Mouse (Mus musculus): ENCODE measurements around the gene Frem2. TPM values are rescaled to one million over a fixed set of nuclear protein-coding genes. Genes with fewer than 3 reads are reported as not detected.

The Frem2 gene
- polyA plus RNA-seq, 1 experiment from 2014 or later, result 3.6 TPM

DNA sequence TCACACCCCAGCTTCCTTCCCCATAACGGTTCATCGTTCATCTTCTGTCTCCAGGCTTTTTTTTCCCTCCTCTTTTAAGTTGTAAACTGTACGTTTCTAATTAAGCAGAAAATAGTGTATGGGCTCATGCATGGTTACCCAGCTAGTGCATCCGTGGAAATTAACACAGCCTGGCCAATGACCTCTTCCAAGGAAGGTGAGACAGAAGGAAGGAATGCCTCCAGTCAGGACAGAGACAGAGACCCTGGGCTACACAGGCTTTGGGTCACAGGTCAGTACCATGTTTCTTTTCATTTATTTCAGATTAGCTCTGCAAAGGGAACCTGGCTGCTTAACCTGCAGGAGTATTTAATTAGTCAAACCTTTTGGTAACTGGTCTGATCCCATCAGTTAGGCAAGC is 57.0 kb downstream of the Frem2 start:
- no peak for ATAC-seq (replicated peaks; ENCODE audit: low FRiP score)
- WGBS, result 41% methylated on average over 4 of the region's 4 CpGs

DNA sequence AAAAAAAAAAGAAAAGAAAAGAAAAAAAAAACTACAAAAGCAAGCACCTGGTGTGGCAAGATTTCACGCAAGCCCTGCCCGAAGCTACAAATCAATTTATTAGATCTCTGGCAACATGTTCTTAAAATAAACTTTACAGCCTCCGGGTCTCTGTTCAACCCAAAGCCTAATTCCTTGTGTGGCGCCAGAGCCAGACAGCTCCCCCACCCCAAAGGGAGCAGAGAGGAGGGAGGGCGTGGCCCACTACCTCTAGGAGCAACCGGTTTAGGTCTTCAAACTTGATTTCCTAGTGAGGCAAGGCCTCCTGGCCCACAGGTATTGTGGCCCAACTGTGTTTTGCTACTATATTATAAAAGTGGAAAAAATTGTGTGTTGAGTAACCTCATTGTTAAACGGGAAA is 57.8 kb downstream of the Frem2 start:
- ATAC-seq (replicated peaks; ENCODE audit: low FRiP score) (no peak), DNase-seq (ENCODE audit: low spot score) (no peak)
- H3K9ac ChIP-seq (ENCODE audit: low read depth, low read length), result no peak overlapping the region
- no peak overlapping the region for H3K4me2 ChIP-seq
- no peaks in the 10 kb centered on the region for H3K36me3 ChIP-seq (ENCODE audit: control insufficient read depth, insufficient read depth, low read length)
- H3K27me3 ChIP-seq (replicated peaks; ENCODE audit: control insufficient read depth, insufficient read depth, low read length), result no peaks in the 10 kb centered on the region
- no peaks in the 10 kb centered on the region for H3K9me3 ChIP-seq (ENCODE audit: control insufficient read depth, low read length)
- H3K27ac ChIP-seq (ENCODE audit: low read depth, low read length), result no peak overlapping the region
- 0 out of 2 replicates have a peak, but pooled peaks cover 3% of the 10 kb centered on the region for H3K4me1 ChIP-seq (replicated peaks; ENCODE audit: control insufficient read depth, insufficient read depth, low read length)
- WGBS, result 40% methylated on average over 7 of the region's 7 CpGs
- no peak overlapping the region for H3K4me3 ChIP-seq (ENCODE audit: low read depth, low read length)

More for the DNA sequence above, 57.0 kb downstream of the Frem2 start:
- Histone ChIP-seq H3K36me3 (ENCODE audit: control insufficient read depth, insufficient read depth, low read length) (no peaks in the 10 kb centered on the region), H3K27ac (ENCODE audit: low read depth, low read length) (no peak overlapping the region), H3K9ac (ENCODE audit: low read depth, low read length) (no peak overlapping the region), H3K4me3 (ENCODE audit: low read depth, low read length) (no peak overlapping the region), H3K27me3 (replicated peaks; ENCODE audit: control insufficient read depth, insufficient read depth, low read length) (no peaks in the 10 kb centered on the region), H3K4me2 (no peak overlapping the region), H3K9me3 (ENCODE audit: control insufficient read depth, low read length) (no peaks in the 10 kb centered on the region), H3K4me1 (replicated peaks; ENCODE audit: control insufficient read depth, insufficient read depth, low read length) (0 out of 2 replicates have a peak, but pooled peaks cover 3% of the 10 kb centered on the region)
- no peak for DNase-seq (ENCODE audit: low spot score)

DNA sequence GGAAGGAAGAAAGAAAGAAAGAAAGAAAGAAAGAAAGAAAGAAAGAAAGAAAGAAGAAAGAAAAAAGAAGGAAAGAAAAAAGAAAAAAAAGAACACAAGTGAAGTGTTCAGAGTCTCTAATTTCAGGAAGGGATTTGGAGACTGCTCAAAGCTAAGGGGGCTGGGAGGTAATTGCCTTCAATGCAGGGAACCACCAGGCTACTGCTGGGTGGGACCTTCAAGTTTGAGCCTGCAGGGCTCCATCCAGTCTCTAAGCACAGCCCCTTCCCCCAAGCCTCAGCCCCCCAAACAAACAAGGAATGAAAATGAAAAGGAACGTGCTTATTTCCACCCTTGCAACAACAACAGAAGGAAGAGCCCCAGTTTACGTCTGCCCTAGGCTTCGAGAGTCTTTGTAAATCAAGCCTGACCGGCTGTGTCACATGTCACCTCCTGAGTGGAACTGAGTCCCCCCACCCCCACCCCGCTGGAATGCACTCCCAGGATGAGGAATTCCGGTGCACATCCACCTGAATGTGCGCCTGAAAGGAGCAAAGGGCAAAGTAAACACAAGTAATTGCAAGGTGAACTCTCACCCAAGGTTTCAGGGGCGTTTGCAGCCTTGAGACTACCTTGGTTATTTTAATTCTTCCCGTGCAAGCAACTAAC is 58.9 kb downstream of the Frem2 start:
- H3K4me3 ChIP-seq (ENCODE audit: low read depth, low read length), result no peak overlapping the region
- H3K9me3 ChIP-seq (ENCODE audit: control insufficient read depth, low read length), result no peaks in the 10 kb centered on the region
- no peak overlapping the region for H3K9ac ChIP-seq (ENCODE audit: low read depth, low read length)
- no peak overlapping the region for H3K4me2 ChIP-seq
- no peak overlapping the region for H3K27ac ChIP-seq (ENCODE audit: low read depth, low read length)
- 0 out of 2 replicates have a peak, but pooled peaks cover 3% of the 10 kb centered on the region for H3K4me1 ChIP-seq (replicated peaks; ENCODE audit: control insufficient read depth, insufficient read depth, low read length)
- no peak for ATAC-seq (replicated peaks; ENCODE audit: low FRiP score)
- 20% methylated on average over 9 of the region's 9 CpGs for WGBS
- no peak for DNase-seq (ENCODE audit: low spot score)
- no peaks in the 10 kb centered on the region for H3K27me3 ChIP-seq (replicated peaks; ENCODE audit: control insufficient read depth, insufficient read depth, low read length)
- no peaks in the 10 kb centered on the region for H3K36me3 ChIP-seq (ENCODE audit: control insufficient read depth, insufficient read depth, low read length)

DNA sequence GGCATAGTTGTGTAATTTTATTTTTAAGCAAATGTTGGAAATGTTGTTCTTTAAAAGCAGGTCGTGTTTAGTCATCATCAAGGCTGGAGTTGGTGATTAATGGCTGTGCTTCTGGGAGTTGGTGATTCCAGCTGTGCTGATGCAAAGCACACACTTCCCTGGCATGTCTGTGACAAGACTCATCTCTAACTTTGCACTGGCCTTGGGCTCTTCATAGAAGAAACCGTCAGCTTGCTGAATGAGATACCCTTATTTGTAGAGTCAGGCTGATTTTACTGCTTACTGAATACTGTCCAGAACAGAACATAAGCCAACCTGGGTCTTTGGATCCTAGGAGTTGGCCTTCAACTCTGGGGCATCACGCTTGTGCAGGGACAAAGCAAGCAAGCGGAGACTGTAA is 62.7 kb downstream of the Frem2 start:
- Histone ChIP-seq H3K36me3 (ENCODE audit: control insufficient read depth, insufficient read depth, low read length) (no peaks in the 10 kb centered on the region), H3K4me1 (replicated peaks; ENCODE audit: control insufficient read depth, insufficient read depth, low read length) (0 out of 2 replicates have a peak, but pooled peaks cover 3% of the 10 kb centered on the region), H3K4me3 (ENCODE audit: low read depth, low read length) (no peak overlapping the region), H3K27me3 (replicated peaks; ENCODE audit: control insufficient read depth, insufficient read depth, low read length) (no peaks in the 10 kb centered on the region), H3K4me2 (no peak overlapping the region), H3K9me3 (ENCODE audit: control insufficient read depth, low read length) (no peaks in the 10 kb centered on the region), H3K9ac (ENCODE audit: low read depth, low read length) (no peak overlapping the region), H3K27ac (ENCODE audit: low read depth, low read length) (no peak overlapping the region)
- DNase-seq (ENCODE audit: low spot score) (no peak), ATAC-seq (replicated peaks; ENCODE audit: low FRiP score) (no peak)
- 67% methylated on average over 4 of the region's 4 CpGs for WGBS

DNA sequence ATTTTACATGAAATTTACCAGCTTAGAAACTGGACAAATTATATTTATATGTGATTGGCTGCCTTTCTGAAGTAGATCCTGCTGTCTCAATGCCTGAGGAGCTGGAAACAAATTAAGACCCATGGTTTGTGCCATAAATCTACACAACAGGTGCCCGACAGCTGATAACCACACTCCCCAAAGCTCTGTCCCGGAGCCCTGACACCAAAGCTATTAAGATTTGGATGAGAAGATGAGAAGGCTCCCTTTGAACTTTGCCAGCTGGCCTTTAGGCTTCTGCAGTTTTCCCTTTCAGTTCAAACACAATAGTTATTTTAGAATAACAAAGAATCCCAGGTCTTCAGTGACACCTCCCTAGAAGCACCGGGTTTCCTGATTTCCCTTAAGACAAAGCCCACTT is 63.4 kb downstream of the Frem2 start:
- Histone ChIP-seq H3K4me1 (replicated peaks; ENCODE audit: control insufficient read depth, insufficient read depth, low read length) (0 out of 2 replicates have a peak, but pooled peaks cover 3% of the 10 kb centered on the region), H3K9me3 (ENCODE audit: control insufficient read depth, low read length) (no peaks in the 10 kb centered on the region), H3K4me3 (ENCODE audit: low read depth, low read length) (no peak overlapping the region), H3K27me3 (replicated peaks; ENCODE audit: control insufficient read depth, insufficient read depth, low read length) (no peaks in the 10 kb centered on the region), H3K4me2 (no peak overlapping the region), H3K27ac (ENCODE audit: low read depth, low read length) (no peak overlapping the region), H3K9ac (ENCODE audit: low read depth, low read length) (no peak overlapping the region), H3K36me3 (ENCODE audit: control insufficient read depth, insufficient read depth, low read length) (no peaks in the 10 kb centered on the region)
- no peak for ATAC-seq (replicated peaks; ENCODE audit: low FRiP score)
- WGBS, result 44% methylated on average over 3 of the region's 3 CpGs
- DNase-seq (ENCODE audit: low spot score), result no peak

DNA sequence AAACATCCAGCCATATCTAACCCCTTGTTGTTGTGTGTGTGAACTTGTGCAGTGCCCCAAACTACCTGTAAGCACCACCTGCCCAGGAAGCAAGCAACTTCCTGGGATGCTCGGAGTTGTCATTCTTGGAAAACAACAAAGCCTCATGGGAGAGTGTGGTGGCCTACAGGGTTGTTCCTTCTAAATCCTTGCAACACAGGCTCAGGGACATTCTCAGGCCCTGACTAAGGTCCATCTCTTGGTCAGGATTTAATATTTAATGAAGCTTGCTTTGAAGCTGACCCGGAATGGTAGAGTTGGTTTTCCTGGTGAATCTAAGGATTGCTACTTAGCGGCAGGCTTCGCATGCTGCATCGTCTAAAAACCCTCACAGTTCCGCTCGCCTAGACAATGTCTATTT is 65.1 kb downstream of the Frem2 start:
- Histone ChIP-seq H3K27me3 (replicated peaks; ENCODE audit: control insufficient read depth, insufficient read depth, low read length) (no peaks in the 10 kb centered on the region), H3K4me1 (replicated peaks; ENCODE audit: control insufficient read depth, insufficient read depth, low read length) (no peaks in the 10 kb centered on the region), H3K4me3 (ENCODE audit: low read depth, low read length) (no peak overlapping the region), H3K4me2 (no peak overlapping the region), H3K9me3 (ENCODE audit: control insufficient read depth, low read length) (no peaks in the 10 kb centered on the region), H3K27ac (ENCODE audit: low read depth, low read length) (no peak overlapping the region), H3K9ac (ENCODE audit: low read depth, low read length) (no peak overlapping the region), H3K36me3 (ENCODE audit: control insufficient read depth, insufficient read depth, low read length) (no peaks in the 10 kb centered on the region)
- no peak for DNase-seq (ENCODE audit: low spot score)
- ATAC-seq (replicated peaks; ENCODE audit: low FRiP score), result no peak
- 91% methylated on average over 7 of the region's 7 CpGs for WGBS

DNA sequence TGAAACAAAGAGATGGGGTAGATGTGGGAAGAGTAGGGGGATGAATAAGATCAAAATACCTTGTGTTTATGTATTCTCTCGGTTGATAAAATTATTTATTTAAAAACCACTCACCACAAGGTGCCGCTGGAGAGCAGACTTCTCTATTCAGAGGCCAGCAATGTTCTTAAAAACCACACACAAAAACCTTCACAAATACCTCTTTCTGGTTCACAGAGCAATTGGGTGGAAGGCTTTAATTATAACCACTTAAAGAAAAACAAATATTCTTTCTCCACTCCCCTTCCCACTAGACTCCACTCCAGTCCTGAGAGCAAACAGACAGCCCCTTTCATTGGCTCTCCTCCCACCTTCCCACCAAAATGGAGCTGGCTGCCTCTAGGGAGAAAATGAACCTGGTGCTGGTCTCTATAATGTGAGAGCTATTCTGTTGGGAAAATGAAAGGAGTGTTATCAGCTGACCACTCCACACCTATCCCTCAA is 67.0 kb downstream of the Frem2 start:
- no peak for DNase-seq (ENCODE audit: low spot score)
- ATAC-seq (replicated peaks; ENCODE audit: low FRiP score), result no peak
- H3K9me3 ChIP-seq (ENCODE audit: control insufficient read depth, low read length), result no peaks in the 10 kb centered on the region
- no peak overlapping the region for H3K9ac ChIP-seq (ENCODE audit: low read depth, low read length)
- no peak overlapping the region for H3K4me2 ChIP-seq
- H3K4me1 ChIP-seq (replicated peaks; ENCODE audit: control insufficient read depth, insufficient read depth, low read length), result no peaks in the 10 kb centered on the region
- WGBS, result 3% methylated on average over 2 of the region's 2 CpGs
- no peaks in the 10 kb centered on the region for H3K27me3 ChIP-seq (replicated peaks; ENCODE audit: control insufficient read depth, insufficient read depth, low read length)
- no peak overlapping the region for H3K27ac ChIP-seq (ENCODE audit: low read depth, low read length)
- H3K36me3 ChIP-seq (ENCODE audit: control insufficient read depth, insufficient read depth, low read length), result no peaks in the 10 kb centered on the region
- H3K4me3 ChIP-seq (ENCODE audit: low read depth, low read length), result no peak overlapping the region

DNA sequence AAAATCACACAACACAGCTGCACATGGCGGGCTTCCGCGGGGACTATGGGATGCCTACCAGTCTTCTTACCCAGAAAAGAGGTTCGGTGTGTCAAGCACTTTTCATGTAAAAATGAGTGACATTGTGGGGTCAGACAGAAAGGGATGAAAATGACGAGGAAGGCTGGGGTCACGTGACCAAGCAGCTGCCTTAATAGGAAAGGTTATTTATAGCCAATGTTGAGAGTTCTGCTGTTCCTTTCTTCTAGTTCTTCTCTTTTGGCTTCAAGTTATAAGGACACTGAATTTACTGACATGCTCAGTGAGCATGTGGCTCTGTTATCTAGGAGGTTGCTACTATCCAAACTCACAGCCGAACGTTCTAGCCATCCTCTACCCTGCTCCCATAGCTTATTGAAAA is 73.9 kb downstream of the Frem2 start:
- ATAC-seq (replicated peaks; ENCODE audit: low FRiP score) (no peak), DNase-seq (ENCODE audit: low spot score) (no peak)

DNA sequence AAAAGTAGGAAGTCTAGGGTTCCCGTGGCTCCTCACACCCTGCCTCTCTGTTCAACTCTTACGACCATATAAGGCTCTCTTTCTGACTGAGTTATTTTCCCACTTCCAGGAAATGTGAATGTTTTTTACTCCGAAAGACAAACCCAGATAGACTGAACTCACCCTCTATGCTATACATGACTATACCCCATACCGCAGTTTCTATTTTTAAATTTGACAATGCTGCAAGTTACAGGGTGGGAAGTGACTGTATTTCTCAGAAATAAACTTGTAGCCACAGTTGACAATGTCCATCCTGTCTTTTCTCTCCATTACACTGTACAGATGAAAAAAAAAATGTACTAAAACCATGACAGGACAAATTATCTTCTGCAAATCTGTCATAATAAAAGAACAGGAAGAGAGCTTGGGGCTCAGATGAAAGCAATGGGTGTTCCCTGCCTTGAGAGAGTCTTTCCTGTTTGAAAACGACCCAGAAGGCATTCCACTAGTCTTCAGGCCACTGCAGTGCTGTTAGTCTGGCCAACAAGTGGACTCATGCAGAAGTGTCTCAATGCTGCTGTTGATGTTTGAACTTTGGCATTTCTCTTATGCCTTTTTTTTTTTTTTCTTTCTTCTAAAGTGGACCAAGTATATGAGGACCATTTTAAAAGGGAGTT is 76.4 kb downstream of the Frem2 start:
- Histone ChIP-seq H3K4me1 (replicated peaks; ENCODE audit: control insufficient read depth, insufficient read depth, low read length) (no peaks in the 10 kb centered on the region), H3K27me3 (replicated peaks; ENCODE audit: control insufficient read depth, insufficient read depth, low read length) (no peaks in the 10 kb centered on the region), H3K4me2 (no peak overlapping the region), H3K27ac (ENCODE audit: low read depth, low read length) (no peak overlapping the region), H3K36me3 (ENCODE audit: control insufficient read depth, insufficient read depth, low read length) (no peaks in the 10 kb centered on the region), H3K4me3 (ENCODE audit: low read depth, low read length) (no peak overlapping the region), H3K9ac (ENCODE audit: low read depth, low read length) (no peak overlapping the region), H3K9me3 (ENCODE audit: control insufficient read depth, low read length) (no peaks in the 10 kb centered on the region)
- 50% methylated on average over 5 of the region's 5 CpGs for WGBS
- DNase-seq (ENCODE audit: low spot score), result no peak
- ATAC-seq (replicated peaks; ENCODE audit: low FRiP score), result no peak

More for the DNA sequence above, 73.9 kb downstream of the Frem2 start:
- 83% methylated on average over 8 of the region's 8 CpGs for WGBS
- Histone ChIP-seq H3K9me3 (ENCODE audit: control insufficient read depth, low read length) (no peaks in the 10 kb centered on the region), H3K4me3 (ENCODE audit: low read depth, low read length) (no peak overlapping the region), H3K27me3 (replicated peaks; ENCODE audit: control insufficient read depth, insufficient read depth, low read length) (no peaks in the 10 kb centered on the region), H3K4me2 (no peak overlapping the region), H3K4me1 (replicated peaks; ENCODE audit: control insufficient read depth, insufficient read depth, low read length) (no peaks in the 10 kb centered on the region), H3K9ac (ENCODE audit: low read depth, low read length) (no peak overlapping the region), H3K27ac (ENCODE audit: low read depth, low read length) (no peak overlapping the region), H3K36me3 (ENCODE audit: control insufficient read depth, insufficient read depth, low read length) (no peaks in the 10 kb centered on the region)

Data from liver, embryonic 11.5 days (tissue).